Comparison of ENCODE assay signal across 1 mouse cellular context in genomic region chr2:91963443-91963932, GRCm38 (mm10).
TF ChIP-seq lines count a peak whose summit lies in the region.

No protein-coding gene starts in this region.

TF ChIP-seq in MEL, 35 proteins besides CTCF, POLR2A, EP300 and RAD21 (continued from another document):
- TF ChIP-seq TBP (IDR thresholded peaks at IDR 0.05; ENCODE audit: low read depth, low read length) = 0 out of 2 replicates have a peak, but pooled peaks have one; percentile 48
- no peak for TF ChIP-seq MEF2A (IDR thresholded peaks at IDR 0.05; ENCODE audit: extremely low read depth, insufficient replicate concordance, low read depth, low read length, poor library complexity, severe bottlenecking)
- no peak for TF ChIP-seq ZNF384 (IDR thresholded peaks at IDR 0.05; ENCODE audit: low read depth, low read length)
- no peak for TF ChIP-seq MAFK (IDR thresholded peaks at IDR 0.05; ENCODE audit: borderline replicate concordance, low read depth, low read length)
- TF ChIP-seq GATA1 (IDR thresholded peaks at IDR 0.05; ENCODE audit: low read depth, low read length) = no peak
- TF ChIP-seq GABPA (IDR thresholded peaks at IDR 0.05; ENCODE audit: low read depth, low read length) = no peak
- peak; percentile 79; the same call in 1 of the 2 replicates for TF ChIP-seq MAZ (IDR thresholded peaks at IDR 0.05; ENCODE audit: low read depth, low read length)
- peak; percentile 54 for TF ChIP-seq NELFE (IDR thresholded peaks at IDR 0.05; ENCODE audit: low read depth, low read length)
- TF ChIP-seq ELF1 (IDR thresholded peaks at IDR 0.05; ENCODE audit: low read depth, low read length) = peak; percentile 88
- peak; percentile 79 for TF ChIP-seq MAX (IDR thresholded peaks at IDR 0.05; ENCODE audit: low read length)
- TF ChIP-seq HCFC1 (IDR thresholded peaks at IDR 0.05; ENCODE audit: low read depth, low read length) = peak; percentile 77
- no peak for TF ChIP-seq KAT2A (conservative IDR thresholded peaks at IDR 0.05; ENCODE audit: low read depth, low read length)
- no peak for TF ChIP-seq ZKSCAN1 (IDR thresholded peaks at IDR 0.05; ENCODE audit: low read depth, low read length)
- TF ChIP-seq SIN3A (IDR thresholded peaks at IDR 0.05; ENCODE audit: low read length) = peak; percentile 74
- TF ChIP-seq CHD2 (IDR thresholded peaks at IDR 0.05; ENCODE audit: low read length) = no peak
- TF ChIP-seq POLR2AphosphoS5 (IDR thresholded peaks at IDR 0.05; ENCODE audit: borderline replicate concordance, low read depth, low read length) = no peak
- TF ChIP-seq UBTF (IDR thresholded peaks at IDR 0.05; ENCODE audit: borderline replicate concordance, insufficient read depth, low read depth, low read length) = no peak
- TF ChIP-seq JUND (IDR thresholded peaks at IDR 0.05; ENCODE audit: low read depth, low read length) = no peak
- no peak for TF ChIP-seq CHD1 (IDR thresholded peaks at IDR 0.05; ENCODE audit: low read depth, low read length)
- peak; percentile 54; the same call in 1 of the 2 replicates for TF ChIP-seq RCOR1 (IDR thresholded peaks at IDR 0.05; ENCODE audit: low read depth, low read length)
- 0 out of 2 replicates have a peak, but pooled peaks have one; percentile 36 for TF ChIP-seq BHLHE40 (IDR thresholded peaks at IDR 0.05; ENCODE audit: borderline replicate concordance, low read depth, low read length)
- TF ChIP-seq MXI1 (IDR thresholded peaks at IDR 0.05; ENCODE audit: low read depth, low read length) = peak; percentile 79; the same call in 1 of the 2 replicates
- peak; percentile 70 for TF ChIP-seq TCF12 (IDR thresholded peaks at IDR 0.05; ENCODE audit: low read depth, low read length)
